11 mouse cellular contexts compared by ENCODE assay signal in genomic region chr2:69355402-69355801, GRCm38 (mm10). TPM values are rescaled to one million over a fixed set of nuclear protein-coding genes. Genes with fewer than 3 reads are reported as not detected.
DNase-seq lines count a peak whose midpoint lies in the region; ATAC-seq lines count a peak whose summit lies in the region.
"Not testable (repeated sequence)": the region's sequence is repeated elsewhere in the genome, so short reads cannot be mapped to it uniquely, and the experiment has no call there.
"Had no signal": no experiment of that assay in that cellular context is flagged by ENCODE, and none has a peak within 500 bp of the region (broad histone marks: within the 10 kb centered on the region; RNA-seq: fewer than 3 reads in every experiment).

No protein-coding gene starts in this region.

- not testable (repeated sequence) for H3K27ac ChIP-seq in embryonic facial prominence, embryonic 12.5 days; forebrain, embryonic 16.5 days (ENCODE audit: low read length); intestine, embryonic 16.5 days (ENCODE audit: low read length); liver, embryonic 11.5 days (ENCODE audit: low read depth, low read length); neural tube, embryonic 11.5 days (ENCODE audit: low read depth, low read length)

- H3K4me1 ChIP-seq in embryonic facial prominence, embryonic 12.5 days; forebrain, embryonic 16.5 days (replicated peaks; ENCODE audit: control insufficient read depth, insufficient read depth, low read length); intestine, embryonic 16.5 days (ENCODE audit: control insufficient read depth, insufficient read depth, low read length); liver, embryonic 11.5 days (replicated peaks; ENCODE audit: control insufficient read depth, insufficient read depth, low read length); neural tube, embryonic 11.5 days (ENCODE audit: control insufficient read depth, insufficient read depth, low read length): not testable (repeated sequence)

- H3K27me3 ChIP-seq in embryonic facial prominence, embryonic 12.5 days; forebrain, embryonic 16.5 days (replicated peaks; ENCODE audit: control insufficient read depth, insufficient read depth, low read length); intestine, embryonic 16.5 days (replicated peaks; ENCODE audit: control insufficient read depth, insufficient read depth, low read length); liver, embryonic 11.5 days (replicated peaks; ENCODE audit: control insufficient read depth, insufficient read depth, low read length); neural tube, embryonic 11.5 days (ENCODE audit: control insufficient read depth, insufficient read depth, low read length): not testable (repeated sequence)

- not testable (repeated sequence) for H3K4me2 ChIP-seq in embryonic facial prominence, embryonic 12.5 days (replicated peaks); forebrain, embryonic 16.5 days (ENCODE audit: low read length); intestine, embryonic 16.5 days (ENCODE audit: low read depth, low read length); liver, embryonic 11.5 days; neural tube, embryonic 11.5 days (ENCODE audit: low read depth)

- H3K9ac ChIP-seq in embryonic facial prominence, embryonic 12.5 days; forebrain, embryonic 16.5 days (replicated peaks; ENCODE audit: low read depth, low read length); intestine, embryonic 16.5 days (ENCODE audit: low read depth, low read length); liver, embryonic 11.5 days (ENCODE audit: low read depth, low read length); neural tube, embryonic 11.5 days (ENCODE audit: low read length): not testable (repeated sequence)

- peak; percentile 100 for ATAC-seq in embryonic facial prominence, embryonic 12.5 days (ENCODE audit: insufficient number of reproducible peaks, insufficient read depth, low FRiP score, low TSS enrichment)
- peak; percentile 100 for ATAC-seq in forebrain, embryonic 16.5 days
- peak; percentile 100 for ATAC-seq in hematopoietic stem cell, adult 5-6 weeks (replicated peaks in 1 of 2; ENCODE audit: insufficient read depth in 1 of 2, low FRiP score in 2 of 2, low TSS enrichment in 1 of 2, low read depth in 1 of 2, poor library complexity in 2 of 2, severe bottlenecking in 2 of 2)
- peak; percentile 100 for ATAC-seq in intestine, embryonic 16.5 days
- peak; percentile 100 for ATAC-seq in liver, embryonic 11.5 days (replicated peaks; ENCODE audit: low FRiP score)
- ATAC-seq in megakaryocyte, adult 5-6 weeks (ENCODE audit: poor library complexity, severe bottlenecking) = peak; percentile 100
- peak; percentile 100 for ATAC-seq in neural tube, embryonic 11.5 days (ENCODE audit: insufficient read depth, low FRiP score, low TSS enrichment)

- H3K4me3 ChIP-seq in embryonic facial prominence, embryonic 12.5 days; forebrain, embryonic 16.5 days (replicated peaks; ENCODE audit: low read length); intestine, embryonic 16.5 days (ENCODE audit: low read length); liver, embryonic 11.5 days (ENCODE audit: low read depth, low read length); neural tube, embryonic 11.5 days (ENCODE audit: low read depth, low read length): not testable (repeated sequence)

- not testable (repeated sequence) for H3K36me3 ChIP-seq in embryonic facial prominence, embryonic 12.5 days; forebrain, embryonic 16.5 days (ENCODE audit: control insufficient read depth, insufficient read depth); intestine, embryonic 16.5 days (ENCODE audit: control insufficient read depth, insufficient read depth, low read length); liver, embryonic 11.5 days (ENCODE audit: control insufficient read depth, insufficient read depth, low read length); neural tube, embryonic 11.5 days (ENCODE audit: control insufficient read depth, insufficient read depth, low read length)

- DNase-seq in liver, embryonic 11.5 days (ENCODE audit: low spot score); neural tube, embryonic 11.5 days (ENCODE audit: low spot score): not testable (repeated sequence)

- not testable (repeated sequence) for H3K9me3 ChIP-seq in embryonic facial prominence, embryonic 12.5 days; forebrain, embryonic 16.5 days (ENCODE audit: control insufficient read depth, low read length); intestine, embryonic 16.5 days (ENCODE audit: control insufficient read depth, low read length); liver, embryonic 11.5 days (ENCODE audit: control insufficient read depth, low read length); neural tube, embryonic 11.5 days (ENCODE audit: control insufficient read depth, low read length)

RNA-seq across cellular contexts. Expression of gene Abcb11, which starts 13.0 kb away (rescaled TPM):
- polyA plus RNA-seq in embryonic facial prominence, embryonic 12.5 days (2016; fragmentation: Nextera tagmentation; extraction: Ambion mirVana) = not detected in 2 replicates
- 0.39 TPM in 1 of 2 replicates, not detected in the other for polyA plus RNA-seq in forebrain, embryonic 16.5 days (2015; fragmentation: Nextera tagmentation; extraction: Ambion mirVana)
- not detected in 2 replicates for total RNA-seq in hematopoietic stem cell, adult 5-6 weeks (2017)
- 4.0 and 11.4 TPM in 2 replicates for polyA plus RNA-seq in intestine, embryonic 16.5 days (2015; fragmentation: Nextera tagmentation; extraction: Ambion mirVana)
- 1.0 and 1.2 TPM in 2 replicates for polyA plus RNA-seq in liver, embryonic 11.5 days (2014; fragmentation: Nextera tagmentation; extraction: Ambion mirVana)
- not detected in 2 replicates for total RNA-seq in megakaryocyte, adult 5-6 weeks (2015)
- total RNA-seq in megakaryocyte, adult 5-6 weeks (2017) = not detected in 2 replicates
- 0.04 TPM in 1 of 2 replicates, not detected in the other for polyA plus RNA-seq in neural tube, embryonic 11.5 days (2014; fragmentation: Nextera tagmentation; extraction: Ambion mirVana)
- total RNA-seq: gastrocnemius, postnatal 25 days; heart, postnatal 14 days had no signal
- polyA plus RNA-seq: cerebellum, adult 2 months had no signal

RNA-seq across cellular contexts. Expression of gene Dhrs9, which starts 24.8 kb away (rescaled TPM):
- not detected in 2 replicates for polyA plus RNA-seq in embryonic facial prominence, embryonic 12.5 days (2016; fragmentation: Nextera tagmentation; extraction: Ambion mirVana)
- polyA plus RNA-seq in forebrain, embryonic 16.5 days (2015; fragmentation: Nextera tagmentation; extraction: Ambion mirVana) = not detected in 2 replicates
- total RNA-seq in hematopoietic stem cell, adult 5-6 weeks (2017) = 1.4 and 2.3 TPM in 2 replicates
- 0.43 TPM in 2 replicates for polyA plus RNA-seq in intestine, embryonic 16.5 days (2015; fragmentation: Nextera tagmentation; extraction: Ambion mirVana)
- 0.05 TPM in 1 of 2 replicates, not detected in the other for polyA plus RNA-seq in liver, embryonic 11.5 days (2014; fragmentation: Nextera tagmentation; extraction: Ambion mirVana)
- total RNA-seq in megakaryocyte, adult 5-6 weeks (2015) = 12.4 and 13.8 TPM in 2 replicates
- total RNA-seq in megakaryocyte, adult 5-6 weeks (2017) = 16.2 and 17.2 TPM in 2 replicates
- polyA plus RNA-seq in neural tube, embryonic 11.5 days (2014; fragmentation: Nextera tagmentation; extraction: Ambion mirVana) = not detected in 2 replicates
- total RNA-seq: left cerebral cortex, postnatal 10 days had no signal
- polyA plus RNA-seq: cerebellum, adult 2 months had no signal
